Mouse (Mus musculus) hindbrain, postnatal 0 days (tissue): ENCODE measurements around the gene Ankib1. TPM values are rescaled to one million over a fixed set of nuclear protein-coding genes. Genes with fewer than 3 reads are reported as not detected.

ENCODE experiments used
- ATAC-seq: fragments of 200-750 bp; cut with Nextera tagmentation; 2 replicates; pipeline ENCODE4 v1.8.0; 2017; ENCODE audit warnings: mild to moderate bottlenecking, moderate TSS enrichment, moderate library complexity
- DNase-seq: peaks from one replicate; pipeline ENCODE4 v3.0.0-alpha.2; 2015; ENCODE audit warnings: low spot score
- H3K27ac ChIP-seq: fragments of 300-500 bp; sonication (generic); 2 replicates; pipeline ENCODE4 v1.5.1; 2014; ENCODE audit warnings: mild to moderate bottlenecking
- H3K27me3 ChIP-seq: fragments of 300-500 bp; sonication (generic); 2 replicates; pipeline ENCODE4 v1.6.1; 2014; ENCODE audit warnings: low read length, mixed read lengths; ENCODE audit not compliant: insufficient read depth
- H3K36me3 ChIP-seq: fragments of 300-500 bp; sonication (generic); 2 replicates; pipeline ENCODE4 v1.6.1; 2014; ENCODE audit warnings: low read length, mixed read lengths; ENCODE audit not compliant: insufficient read depth
- H3K4me1 ChIP-seq: fragments of 300-500 bp; sonication (generic); 2 replicates; pipeline ENCODE4 v1.6.1; 2014; ENCODE audit warnings: antibody characterized with exemption, low read length, mixed read lengths; ENCODE audit not compliant: insufficient read depth
- H3K4me2 ChIP-seq: fragments of 300-500 bp; sonication (generic); 2 replicates; pipeline ENCODE4 v1.6.1; 2014; ENCODE audit warnings: low read depth, mild to moderate bottlenecking, low read length, moderate library complexity, mixed read lengths
- H3K4me3 ChIP-seq: fragments of 300-500 bp; sonication (generic); 2 replicates; pipeline ENCODE4 v1.5.1; 2014; ENCODE audit warnings: low read length
- H3K9ac ChIP-seq: fragments of 300-500 bp; sonication (generic); replicated peaks from 2 replicates; pipeline ENCODE4 v1.6.1; 2014; ENCODE audit warnings: mild to moderate bottlenecking, low read length, moderate library complexity, mixed read lengths
- H3K9me3 ChIP-seq: fragments of 300-500 bp; sonication (generic); 2 replicates; pipeline ENCODE4 v1.6.1; 2016; ENCODE audit warnings: low read length, mixed read lengths
- CTCF ChIP-seq: IDR thresholded peaks from 2 replicates; pipeline ENCODE4 v1.5.1; 2016; ENCODE audit warnings: antibody characterized with exemption, control low read depth, low read depth
- WGBS: fragments of 180-500 bp; shearing (Covaris S2); extraction: QIAGEN DNeasy Blood & Tissue Kit; methylation state at CpG from one replicate; pipeline ENCODE4 v1.1.7; 2014; 5-methylcytosine and 5-hydroxymethylcytosine counted together
- polyA plus RNA-seq: library from polyadenylated mRNA; unstranded; fragments of >200 nt; fragmentation: Nextera tagmentation; extraction: Ambion mirVana; gene quantifications from 2 replicates; pipeline ENCODE4 v1.2.1, GENCODE M21; 2015
- total RNA-seq: library from RNA; depleted of rRNA; stranded (reverse); fragments of >200 nt; gene quantifications from 2 replicates; pipeline ENCODE4 v1.2.3, GENCODE M21; 2014; rRNA removed

Gene Ankib1
- 43.0 and 53.0 TPM in 2 replicates for total RNA-seq
- 15.1 and 16.3 TPM in 2 replicates for polyA plus RNA-seq

GRCm38 (mm10) chr5:3802433-3803291 is at the start of gene Ankib1, which contains the start of gene Krit1:
Gene Ankib1 (minus strand): TSS chr5:3802925.
Gene Krit1 (plus strand): TSS chr5:3803184.
- no peak for TF ChIP-seq CTCF
- Histone ChIP-seq H3K27ac (peak within 1 kb of the TSS; percentile 91), H3K4me1 (no peaks in the 10 kb centered on the region), H3K4me3 (peak within 1 kb of the TSS; percentile 76), H3K9me3 (no peaks in the 10 kb centered on the region), H3K27me3 (no peaks in the 10 kb centered on the region), H3K36me3 (no peaks in the 10 kb centered on the region), H3K9ac (peak within 1 kb of the TSS; percentile 88), H3K4me2 (peak within 1 kb of the TSS; percentile 94)
- 1% methylated on average over 88 of the region's 109 CpGs for WGBS
- ATAC-seq (peak; percentile 94), DNase-seq (peak; percentile 93)

- no peak for TF ChIP-seq CTCF
- 6% methylated on average over 24 of the region's 24 CpGs for WGBS
- H3K4me2 ChIP-seq, result peak within 1 kb of the TSS; percentile 59
- no peak within 1 kb of the TSS for H3K27ac ChIP-seq
- no peak within 1 kb of the TSS for H3K9ac ChIP-seq
- H3K9me3 ChIP-seq, result no peaks in the 10 kb centered on the region
- ATAC-seq, result peak; percentile 47; the same call in 1 of the 2 replicates
- DNase-seq, result peak; percentile 17
- 0 out of 2 replicates have a peak, but pooled peaks cover 6% of the 10 kb centered on the region for H3K36me3 ChIP-seq
- H3K4me1 ChIP-seq, result 0 out of 2 replicates have a peak, but pooled peaks cover 6% of the 10 kb centered on the region
- H3K27me3 ChIP-seq, result no peaks in the 10 kb centered on the region
- H3K4me3 ChIP-seq, result peak within 1 kb of the TSS; percentile 35
Measured at GRCm38 (mm10) chr5:3845026-3845425, 42.3 kb upstream of the Ankib1 start, which contains the start of gene Lrrd1. Gene Lrrd1 (plus strand): TSS chr5:3845173.

GRCm38 (mm10) chr5:3834107-3834506 is 31.4 kb upstream of the Ankib1 start:
- WGBS, result 80% methylated on average over 1 of the region's 1 CpGs
- no peak for TF ChIP-seq CTCF

GRCm38 (mm10) chr5:3808472-3808871 is 5.7 kb upstream of the Ankib1 start:
- H3K4me2 ChIP-seq, result no peak overlapping the region
- no peak overlapping the region for H3K27ac ChIP-seq
- H3K9me3 ChIP-seq, result no peaks in the 10 kb centered on the region
- DNase-seq, result no peak
- H3K4me3 ChIP-seq, result no peak overlapping the region
- ATAC-seq, result no peak
- WGBS, result 100% methylated on average over 1 of the region's 1 CpGs
- no peak for TF ChIP-seq CTCF
- no peak overlapping the region for H3K9ac ChIP-seq
- no peaks in the 10 kb centered on the region for H3K27me3 ChIP-seq
- H3K4me1 ChIP-seq, result no peaks in the 10 kb centered on the region
- H3K36me3 ChIP-seq, result peaks cover 13% of the 10 kb centered on the region

More at GRCm38 (mm10) chr5:3834107-3834506, 31.4 kb upstream of the Ankib1 start:
- H3K4me1 ChIP-seq, result no peaks in the 10 kb centered on the region
- ATAC-seq (no peak), DNase-seq (no peak)
- H3K27me3 ChIP-seq, result no peaks in the 10 kb centered on the region
- no peak overlapping the region for H3K9ac ChIP-seq
- peaks cover 24% of the 10 kb centered on the region for H3K36me3 ChIP-seq
- no peak overlapping the region for H3K4me2 ChIP-seq
- no peak overlapping the region for H3K27ac ChIP-seq
- no peak overlapping the region for H3K4me3 ChIP-seq
- H3K9me3 ChIP-seq, result peaks cover 6% of the 10 kb centered on the region; the same call in 1 of the 2 replicates

GRCm38 (mm10) chr5:3803292-3804165 is 804 bp upstream of the Ankib1 start:
- no peaks in the 10 kb centered on the region for H3K9me3 ChIP-seq

More at GRCm38 (mm10) chr5:3803292-3804165, 804 bp upstream of the Ankib1 start:
- ATAC-seq, result peak; percentile 80
- Histone ChIP-seq H3K36me3 (peaks cover 2% of the 10 kb centered on the region; the same call in 1 of the 2 replicates), H3K27me3 (no peaks in the 10 kb centered on the region), H3K4me2 (peak overlapping the region; percentile 94), H3K9ac (peak overlapping the region; percentile 88), H3K4me3 (peak overlapping the region; percentile 76), H3K4me1 (no peaks in the 10 kb centered on the region), H3K27ac (peak overlapping the region; percentile 91)
- peak; percentile 65 for DNase-seq
- under 1% methylated on average over 36 of the region's 36 CpGs for WGBS
- TF ChIP-seq CTCF, result peak; percentile 13; the same call in 1 of the 2 replicates
